ENCODE assay signal across 17 mouse cellular contexts in the genomic region with DNA sequence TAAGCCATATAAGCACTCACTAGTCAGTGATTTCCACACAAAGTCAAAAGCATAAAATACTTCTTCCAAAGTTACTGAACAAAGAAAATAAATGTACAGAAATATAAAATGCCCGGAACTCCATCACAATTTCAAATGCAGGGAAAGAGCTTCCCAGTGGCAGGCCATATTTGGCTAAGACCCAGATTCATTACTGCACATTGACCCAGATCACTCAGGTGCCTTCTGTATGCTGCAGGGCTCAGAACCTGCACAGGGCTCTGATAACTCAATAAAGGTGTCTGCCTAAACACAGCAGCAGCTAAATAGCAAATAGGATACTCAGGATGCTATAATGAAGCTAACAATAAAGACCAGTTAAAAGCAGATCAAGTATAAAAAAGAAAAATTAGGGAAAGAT.
"Had no signal": no experiment of that assay in that cellular context is flagged by ENCODE, and none has a peak within 500 bp of the region (broad histone marks: within the 10 kb centered on the region; RNA-seq: fewer than 3 reads in every experiment).

No protein-coding gene starts in this region.

- DNase-seq: liver, postnatal 0 days; lung, adult 2 months; lung, postnatal 14 days; lung, postnatal 36 days; midbrain, embryonic 14.5 days; right cerebral cortex, postnatal 14 days; thymus, adult 2 months; thymus, postnatal 25 days; thymus, postnatal 4 days had no signal

- ATAC-seq: liver, postnatal 0 days; lung, postnatal 0 days had no signal

- H3K4me1 ChIP-seq: lung, embryonic 15.5 days; megakaryocyte, embryonic 14.5 days; midbrain, embryonic 12.5 days; stomach, embryonic 15.5 days had no signal

- H3K27ac ChIP-seq: lung, embryonic 15.5 days; macrophage; midbrain, embryonic 12.5 days; neural tube, embryonic 12.5 days; stomach, embryonic 15.5 days; stomach, postnatal 0 days had no signal

- H3K4me3 ChIP-seq: lung, embryonic 15.5 days; megakaryocyte, embryonic 14.5 days; midbrain, embryonic 12.5 days; neural tube, embryonic 12.5 days; stomach, embryonic 15.5 days had no signal

- H3K9me3 ChIP-seq: lung, embryonic 15.5 days; midbrain, embryonic 12.5 days; neural tube, embryonic 12.5 days; stomach, embryonic 15.5 days had no signal

- H3K27me3 ChIP-seq: lung, embryonic 15.5 days; megakaryocyte, embryonic 14.5 days; neural tube, embryonic 12.5 days; stomach, embryonic 15.5 days had no signal

- H3K36me3 ChIP-seq: lung, embryonic 15.5 days; midbrain, embryonic 12.5 days; neural tube, embryonic 12.5 days; stomach, embryonic 15.5 days had no signal

- H3K9ac ChIP-seq: liver, postnatal 0 days; lung, embryonic 15.5 days; midbrain, embryonic 12.5 days; neural tube, embryonic 12.5 days; stomach, embryonic 15.5 days had no signal

- H3K4me2 ChIP-seq: lung, embryonic 15.5 days; midbrain, embryonic 12.5 days; neural tube, embryonic 12.5 days; stomach, embryonic 15.5 days had no signal
